Mouse (Mus musculus): ENCODE data around the gene Gm17622. TPM values are rescaled to one million over a fixed set of nuclear protein-coding genes. Genes with fewer than 3 reads are reported as not detected.

Gene Gm17622
- total and polyA plus RNA-seq, 2 experiments from 2014 or later, result not detected

GRCm38 (mm10) chr13:96517335-96517734 lies 26.8 kb downstream of the Gm17622 start:
- TF ChIP-seq EP300 (IDR thresholded peaks at IDR 0.05; ENCODE audit: low read depth) (no peak), CTCF (IDR thresholded peaks at IDR 0.05; ENCODE audit: low read depth) (no peak)
- H3K36me3 ChIP-seq (replicated peaks; ENCODE audit: control insufficient read depth, insufficient read depth, low read length), result no peaks in the 10 kb centered on the region
- no peaks in the 10 kb centered on the region for H3K27me3 ChIP-seq (ENCODE audit: control insufficient read depth, insufficient read depth, low read length)
- no peak for ATAC-seq (ENCODE audit: insufficient read depth, low read depth)
- DNase-seq (ENCODE audit: low spot score), result no peak
- H3K9me3 ChIP-seq (replicated peaks; ENCODE audit: control insufficient read depth, low read length), result no peaks in the 10 kb centered on the region
- H3K4me3 ChIP-seq (ENCODE audit: low read depth, low read length), result no peak overlapping the region
- no peak overlapping the region for H3K27ac ChIP-seq (ENCODE audit: low read depth)
- H3K4me2 ChIP-seq (ENCODE audit: low read depth, low read length), result no peak overlapping the region
- no peaks in the 10 kb centered on the region for H3K4me1 ChIP-seq (ENCODE audit: control insufficient read depth, insufficient read depth)
- WGBS, result 88% methylated on average over 2 of the region's 2 CpGs
- H3K9ac ChIP-seq (replicated peaks; ENCODE audit: low read depth, low read length), result no peak overlapping the region

GRCm38 (mm10) chr13:96521294-96521693 lies 30.8 kb downstream of the Gm17622 start:
- H3K4me2 ChIP-seq (ENCODE audit: low read depth, low read length), result no peak overlapping the region
- no peak overlapping the region for H3K4me3 ChIP-seq (ENCODE audit: low read depth, low read length)
- TF ChIP-seq CTCF (IDR thresholded peaks at IDR 0.05; ENCODE audit: low read depth), result no peak
- TF ChIP-seq EP300 (IDR thresholded peaks at IDR 0.05; ENCODE audit: low read depth), result no peak
- H3K9ac ChIP-seq (replicated peaks; ENCODE audit: low read depth, low read length), result no peak overlapping the region
- WGBS, result 87% methylated on average over 3 of the region's 3 CpGs
- H3K27ac ChIP-seq (ENCODE audit: low read depth), result no peak overlapping the region
- no peaks in the 10 kb centered on the region for H3K27me3 ChIP-seq (ENCODE audit: control insufficient read depth, insufficient read depth, low read length)
- DNase-seq (ENCODE audit: low spot score) (no peak), ATAC-seq (ENCODE audit: insufficient read depth, low read depth) (no peak)
- H3K36me3 ChIP-seq (replicated peaks; ENCODE audit: control insufficient read depth, insufficient read depth, low read length), result no peaks in the 10 kb centered on the region
- no peaks in the 10 kb centered on the region for H3K4me1 ChIP-seq (ENCODE audit: control insufficient read depth, insufficient read depth)
- H3K9me3 ChIP-seq (replicated peaks; ENCODE audit: control insufficient read depth, low read length), result no peaks in the 10 kb centered on the region

GRCm38 (mm10) chr13:96527022-96527421 lies 36.5 kb downstream of the Gm17622 start:
- H3K4me3 ChIP-seq (ENCODE audit: low read depth, low read length), result no peak overlapping the region
- no peak overlapping the region for H3K9ac ChIP-seq (replicated peaks; ENCODE audit: low read depth, low read length)
- no peak overlapping the region for H3K27ac ChIP-seq (ENCODE audit: low read depth)
- DNase-seq (ENCODE audit: low spot score) (no peak), ATAC-seq (ENCODE audit: insufficient read depth, low read depth) (no peak)
- 79% methylated on average over 3 of the region's 3 CpGs for WGBS
- H3K4me1 ChIP-seq (ENCODE audit: control insufficient read depth, insufficient read depth), result no peaks in the 10 kb centered on the region
- no peak overlapping the region for H3K4me2 ChIP-seq (ENCODE audit: low read depth, low read length)
- no peaks in the 10 kb centered on the region for H3K27me3 ChIP-seq (ENCODE audit: control insufficient read depth, insufficient read depth, low read length)
- H3K9me3 ChIP-seq (replicated peaks; ENCODE audit: control insufficient read depth, low read length), result peaks cover 3% of the 10 kb centered on the region; the same call in 1 of the 2 replicates
- no peak for TF ChIP-seq EP300 (IDR thresholded peaks at IDR 0.05; ENCODE audit: low read depth)
- no peak for TF ChIP-seq CTCF (IDR thresholded peaks at IDR 0.05; ENCODE audit: low read depth)
- H3K36me3 ChIP-seq (replicated peaks; ENCODE audit: control insufficient read depth, insufficient read depth, low read length), result 0 out of 2 replicates have a peak, but pooled peaks cover 5% of the 10 kb centered on the region

- peaks cover 3% of the 10 kb centered on the region; the same call in 1 of the 2 replicates for H3K9me3 ChIP-seq (replicated peaks; ENCODE audit: control insufficient read depth, low read length)
- H3K27ac ChIP-seq (ENCODE audit: low read depth), result no peak overlapping the region
- H3K4me2 ChIP-seq (ENCODE audit: low read depth, low read length), result no peak overlapping the region
- H3K36me3 ChIP-seq (replicated peaks; ENCODE audit: control insufficient read depth, insufficient read depth, low read length), result 0 out of 2 replicates have a peak, but pooled peaks cover 5% of the 10 kb centered on the region
- H3K4me1 ChIP-seq (ENCODE audit: control insufficient read depth, insufficient read depth), result no peaks in the 10 kb centered on the region
- H3K9ac ChIP-seq (replicated peaks; ENCODE audit: low read depth, low read length), result no peak overlapping the region
- no peak for DNase-seq (ENCODE audit: low spot score)
- TF ChIP-seq EP300 (IDR thresholded peaks at IDR 0.05; ENCODE audit: low read depth) (no peak), CTCF (IDR thresholded peaks at IDR 0.05; ENCODE audit: low read depth) (no peak)
- ATAC-seq (ENCODE audit: insufficient read depth, low read depth), result no peak
- 79% methylated on average over 11 of the region's 11 CpGs for WGBS
- no peaks in the 10 kb centered on the region for H3K27me3 ChIP-seq (ENCODE audit: control insufficient read depth, insufficient read depth, low read length)
- no peak overlapping the region for H3K4me3 ChIP-seq (ENCODE audit: low read depth, low read length)
Measured at GRCm38 (mm10) chr13:96527856-96528255, 37.3 kb downstream of the Gm17622 start.

- TF ChIP-seq EP300 (IDR thresholded peaks at IDR 0.05; ENCODE audit: low read depth) (no peak), CTCF (IDR thresholded peaks at IDR 0.05; ENCODE audit: low read depth) (no peak)
- no peaks in the 10 kb centered on the region for H3K4me1 ChIP-seq (ENCODE audit: control insufficient read depth, insufficient read depth)
- no peak for ATAC-seq (ENCODE audit: insufficient read depth, low read depth)
- peaks cover 3% of the 10 kb centered on the region; the same call in 1 of the 2 replicates for H3K9me3 ChIP-seq (replicated peaks; ENCODE audit: control insufficient read depth, low read length)
- no peak overlapping the region for H3K4me3 ChIP-seq (ENCODE audit: low read depth, low read length)
- no peak overlapping the region for H3K27ac ChIP-seq (ENCODE audit: low read depth)
- WGBS, result 91% methylated on average over 3 of the region's 3 CpGs
- H3K4me2 ChIP-seq (ENCODE audit: low read depth, low read length), result no peak overlapping the region
- no peak for DNase-seq (ENCODE audit: low spot score)
- H3K9ac ChIP-seq (replicated peaks; ENCODE audit: low read depth, low read length), result no peak overlapping the region
- 0 out of 2 replicates have a peak, but pooled peaks cover 5% of the 10 kb centered on the region for H3K36me3 ChIP-seq (replicated peaks; ENCODE audit: control insufficient read depth, insufficient read depth, low read length)
- no peaks in the 10 kb centered on the region for H3K27me3 ChIP-seq (ENCODE audit: control insufficient read depth, insufficient read depth, low read length)
Measured at GRCm38 (mm10) chr13:96528776-96529175, 38.2 kb downstream of the Gm17622 start.

- Histone ChIP-seq H3K4me3 (ENCODE audit: low read depth, low read length) (no peak overlapping the region), H3K4me1 (ENCODE audit: control insufficient read depth, insufficient read depth) (no peaks in the 10 kb centered on the region), H3K36me3 (replicated peaks; ENCODE audit: control insufficient read depth, insufficient read depth, low read length) (0 out of 2 replicates have a peak, but pooled peaks cover 5% of the 10 kb centered on the region), H3K9me3 (replicated peaks; ENCODE audit: control insufficient read depth, low read length) (peaks cover 3% of the 10 kb centered on the region; the same call in 1 of the 2 replicates), H3K27me3 (ENCODE audit: control insufficient read depth, insufficient read depth, low read length) (no peaks in the 10 kb centered on the region), H3K4me2 (ENCODE audit: low read depth, low read length) (no peak overlapping the region), H3K27ac (ENCODE audit: low read depth) (no peak overlapping the region), H3K9ac (replicated peaks; ENCODE audit: low read depth, low read length) (no peak overlapping the region)
- DNase-seq (ENCODE audit: low spot score) (no peak), ATAC-seq (ENCODE audit: insufficient read depth, low read depth) (no peak)
- no peak for TF ChIP-seq EP300 (IDR thresholded peaks at IDR 0.05; ENCODE audit: low read depth)
- no peak for TF ChIP-seq CTCF (IDR thresholded peaks at IDR 0.05; ENCODE audit: low read depth)
- 88% methylated on average over 3 of the region's 3 CpGs for WGBS
Measured at GRCm38 (mm10) chr13:96529542-96529941, 39.0 kb downstream of the Gm17622 start.

All from heart, postnatal 0 days (tissue).